Mouse (Mus musculus): ENCODE results near the gene Fgf14. TPM values are rescaled to one million over a fixed set of nuclear protein-coding genes. Genes with fewer than 3 reads are reported as not detected.
"Not testable (repeated sequence)": the region's sequence is repeated elsewhere in the genome, so short reads cannot be mapped to it uniquely, and the experiment has no call there.

The Fgf14 gene
- polyA plus RNA-seq, 1 experiment from 2014 or later = 1.2 TPM

DNA sequence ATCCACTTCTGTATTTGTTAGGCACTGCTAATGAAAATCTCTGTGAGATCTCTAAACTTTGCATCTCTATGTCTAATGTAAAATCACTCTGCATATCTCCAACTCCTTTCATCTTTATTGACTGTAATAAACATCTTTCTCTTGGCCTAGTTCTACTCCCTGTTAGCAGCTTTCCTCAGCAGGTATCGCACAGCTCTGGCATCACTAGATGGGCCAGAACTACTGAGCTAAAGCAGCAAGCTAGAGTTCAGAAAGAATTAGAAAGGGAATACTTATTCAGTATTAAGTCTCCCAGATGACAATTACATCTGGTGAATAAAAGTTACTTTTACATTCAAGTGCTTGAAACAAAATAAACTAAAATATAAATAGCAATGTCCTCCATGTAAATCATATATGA, 221.8 kb downstream of the Fgf14 start:
- no peaks in the 10 kb centered on the region for H3K4me1 ChIP-seq (ENCODE audit: control insufficient read depth, insufficient read depth, low read length)
- H3K4me2 ChIP-seq (ENCODE audit: low read depth, low read length) = no peak overlapping the region
- H3K4me3 ChIP-seq (ENCODE audit: low read depth, low read length) = no peak overlapping the region
- no peaks in the 10 kb centered on the region for H3K36me3 ChIP-seq (replicated peaks; ENCODE audit: control insufficient read depth, insufficient read depth, low read depth, low read length)
- WGBS = 96% methylated on average over 1 of the region's 1 CpGs
- no peak overlapping the region for H3K9ac ChIP-seq (replicated peaks; ENCODE audit: low read length)
- DNase-seq (ENCODE audit: low spot score) (no peak), ATAC-seq (replicated peaks; ENCODE audit: insufficient number of reproducible peaks, low FRiP score, low TSS enrichment, low read depth) (no peak)
- no peak overlapping the region for H3K27ac ChIP-seq (replicated peaks; ENCODE audit: low read depth, low read length)
- H3K27me3 ChIP-seq (ENCODE audit: control insufficient read depth, insufficient read depth, low read length) = no peaks in the 10 kb centered on the region
- no peaks in the 10 kb centered on the region for H3K9me3 ChIP-seq (replicated peaks; ENCODE audit: control insufficient read depth, low read length)

DNA sequence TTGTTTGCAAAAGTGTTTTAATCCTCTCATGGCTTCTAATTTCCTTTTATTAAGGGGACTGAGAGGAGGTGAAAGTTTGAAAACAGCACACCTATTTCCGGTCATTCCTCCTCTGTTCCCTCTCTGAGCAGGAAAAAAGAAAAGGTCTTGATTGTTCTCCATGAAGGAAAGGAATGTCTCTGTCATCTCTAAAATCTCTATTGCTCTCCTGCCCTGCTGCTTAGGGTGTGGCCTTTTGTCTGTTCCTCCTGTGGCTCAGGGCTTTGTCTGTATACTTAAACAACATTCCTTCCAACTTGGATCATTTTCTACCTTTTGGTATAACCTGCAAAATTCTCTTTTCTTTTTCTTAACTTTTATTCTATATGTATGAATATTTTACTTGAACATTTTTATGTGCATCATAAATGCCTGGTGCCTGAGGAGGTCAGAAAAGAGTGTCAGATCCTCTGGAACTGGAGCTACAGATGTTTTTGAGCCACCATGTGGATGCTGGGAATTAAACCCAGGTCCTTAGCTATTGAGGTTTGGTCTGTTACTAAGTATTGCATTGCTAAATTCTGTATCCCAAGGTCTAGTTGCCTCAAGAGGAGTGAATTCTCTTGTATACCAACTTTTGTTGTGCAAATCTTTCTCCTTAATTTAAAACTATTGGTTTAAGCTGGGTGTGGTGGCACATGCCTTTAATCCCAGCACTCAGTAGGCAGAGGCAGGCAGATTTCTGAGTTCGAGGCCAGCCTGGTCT, 230.7 kb downstream of the Fgf14 start:
- H3K9me3 ChIP-seq (replicated peaks; ENCODE audit: control insufficient read depth, low read length) = no peaks in the 10 kb centered on the region
- no peaks in the 10 kb centered on the region for H3K27me3 ChIP-seq (ENCODE audit: control insufficient read depth, insufficient read depth, low read length)
- no peak overlapping the region for H3K4me2 ChIP-seq (ENCODE audit: low read depth, low read length)
- no peak overlapping the region for H3K4me3 ChIP-seq (ENCODE audit: low read depth, low read length)
- no peaks in the 10 kb centered on the region for H3K4me1 ChIP-seq (ENCODE audit: control insufficient read depth, insufficient read depth, low read length)
- no peak for ATAC-seq (replicated peaks; ENCODE audit: insufficient number of reproducible peaks, low FRiP score, low TSS enrichment, low read depth)
- H3K9ac ChIP-seq (replicated peaks; ENCODE audit: low read length) = no peak overlapping the region
- no peak for DNase-seq (ENCODE audit: low spot score)
- no peak overlapping the region for H3K27ac ChIP-seq (replicated peaks; ENCODE audit: low read depth, low read length)
- H3K36me3 ChIP-seq (replicated peaks; ENCODE audit: control insufficient read depth, insufficient read depth, low read depth, low read length) = no peaks in the 10 kb centered on the region
- WGBS = 72% methylated on average over 2 of the region's 2 CpGs

DNA sequence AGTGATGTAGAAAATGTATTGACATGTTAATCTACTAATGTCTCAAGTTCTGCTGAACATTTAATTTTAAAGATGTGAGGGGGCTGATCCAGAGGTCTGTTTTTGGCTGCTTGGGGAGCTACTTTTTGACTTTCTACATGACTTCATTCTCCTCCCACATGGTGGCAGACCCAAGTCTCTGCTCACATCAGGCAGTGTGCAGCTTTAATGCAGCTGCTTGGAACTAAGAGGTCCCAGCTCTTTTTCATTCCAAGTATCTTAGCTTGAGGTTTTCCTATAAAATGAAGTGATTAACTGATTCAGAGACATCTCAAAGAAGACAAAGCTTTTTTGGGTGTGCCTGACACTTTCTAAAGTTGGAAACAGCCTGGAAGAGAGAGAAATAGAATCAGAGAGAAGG, 232.1 kb downstream of the Fgf14 start:
- no peak for DNase-seq (ENCODE audit: low spot score)
- ATAC-seq (replicated peaks; ENCODE audit: insufficient number of reproducible peaks, low FRiP score, low TSS enrichment, low read depth) = no peak

DNA sequence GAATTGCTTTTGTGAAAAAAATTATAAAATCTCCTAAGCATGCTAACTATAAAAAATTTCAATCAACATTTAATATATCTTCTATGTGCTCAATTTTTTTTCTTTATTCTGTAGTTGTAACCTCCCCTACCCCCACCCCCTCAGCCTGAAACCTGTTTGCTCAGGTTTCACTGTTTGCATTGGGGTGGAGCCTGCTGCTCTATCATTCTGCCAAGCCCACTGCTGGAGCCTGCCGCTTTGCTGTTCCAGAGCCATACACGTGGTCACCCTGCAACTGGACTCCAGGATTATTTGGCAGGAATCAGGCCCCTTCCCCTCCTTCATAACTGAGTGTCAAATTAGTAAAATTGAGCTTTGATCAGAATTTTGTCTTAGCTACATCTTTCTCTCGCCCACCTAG, 237.6 kb downstream of the Fgf14 start:
- H3K36me3 ChIP-seq (replicated peaks; ENCODE audit: control insufficient read depth, insufficient read depth, low read depth, low read length); H3K4me3 ChIP-seq (ENCODE audit: low read depth, low read length); DNase-seq (ENCODE audit: low spot score); ATAC-seq (replicated peaks; ENCODE audit: insufficient number of reproducible peaks, low FRiP score, low TSS enrichment, low read depth); H3K4me2 ChIP-seq (ENCODE audit: low read depth, low read length); H3K27me3 ChIP-seq (ENCODE audit: control insufficient read depth, insufficient read depth, low read length); H3K4me1 ChIP-seq (ENCODE audit: control insufficient read depth, insufficient read depth, low read length); H3K9ac ChIP-seq (replicated peaks; ENCODE audit: low read length); H3K27ac ChIP-seq (replicated peaks; ENCODE audit: low read depth, low read length); H3K9me3 ChIP-seq (replicated peaks; ENCODE audit: control insufficient read depth, low read length): not testable (repeated sequence)
- WGBS = 35% methylated on average over 3 of the region's 3 CpGs

More for the DNA sequence above, 232.1 kb downstream of the Fgf14 start:
- no peak overlapping the region for H3K4me2 ChIP-seq (ENCODE audit: low read depth, low read length)
- no peaks in the 10 kb centered on the region for H3K36me3 ChIP-seq (replicated peaks; ENCODE audit: control insufficient read depth, insufficient read depth, low read depth, low read length)
- no peaks in the 10 kb centered on the region for H3K4me1 ChIP-seq (ENCODE audit: control insufficient read depth, insufficient read depth, low read length)
- no peak overlapping the region for H3K9ac ChIP-seq (replicated peaks; ENCODE audit: low read length)
- no peak overlapping the region for H3K4me3 ChIP-seq (ENCODE audit: low read depth, low read length)
- no peaks in the 10 kb centered on the region for H3K27me3 ChIP-seq (ENCODE audit: control insufficient read depth, insufficient read depth, low read length)
- no peak overlapping the region for H3K27ac ChIP-seq (replicated peaks; ENCODE audit: low read depth, low read length)
- no peaks in the 10 kb centered on the region for H3K9me3 ChIP-seq (replicated peaks; ENCODE audit: control insufficient read depth, low read length)

DNA sequence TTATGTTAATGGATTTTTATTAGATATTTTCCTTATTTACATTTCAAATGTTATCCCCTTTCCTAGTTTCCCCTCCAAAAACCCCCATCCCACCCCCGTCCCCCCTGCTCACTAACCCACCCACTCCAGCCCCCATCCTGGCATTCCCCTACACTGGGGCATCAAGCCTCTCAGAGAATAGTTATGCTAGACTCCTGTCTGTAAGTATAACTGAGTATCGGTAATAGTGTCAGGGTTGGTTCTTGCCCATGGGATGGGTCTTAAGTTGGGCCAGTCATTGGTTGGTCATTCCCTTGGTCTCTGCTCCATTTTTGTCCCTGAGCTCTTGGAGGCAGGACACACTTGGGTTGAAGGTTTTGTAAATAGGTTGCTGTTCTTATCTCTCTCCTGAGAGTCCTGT, 265.0 kb downstream of the Fgf14 start:
- Histone ChIP-seq H3K27ac (replicated peaks; ENCODE audit: low read depth, low read length) (no peak overlapping the region), H3K4me3 (ENCODE audit: low read depth, low read length) (no peak overlapping the region), H3K4me1 (ENCODE audit: control insufficient read depth, insufficient read depth, low read length) (no peaks in the 10 kb centered on the region), H3K27me3 (ENCODE audit: control insufficient read depth, insufficient read depth, low read length) (no peaks in the 10 kb centered on the region), H3K36me3 (replicated peaks; ENCODE audit: control insufficient read depth, insufficient read depth, low read depth, low read length) (no peaks in the 10 kb centered on the region), H3K4me2 (ENCODE audit: low read depth, low read length) (no peak overlapping the region), H3K9me3 (replicated peaks; ENCODE audit: control insufficient read depth, low read length) (no peaks in the 10 kb centered on the region), H3K9ac (replicated peaks; ENCODE audit: low read length) (no peak overlapping the region)
- 70% methylated on average over 2 of the region's 2 CpGs for WGBS
- no peak for DNase-seq (ENCODE audit: low spot score)
- ATAC-seq (replicated peaks; ENCODE audit: insufficient number of reproducible peaks, low FRiP score, low TSS enrichment, low read depth) = no peak

DNA sequence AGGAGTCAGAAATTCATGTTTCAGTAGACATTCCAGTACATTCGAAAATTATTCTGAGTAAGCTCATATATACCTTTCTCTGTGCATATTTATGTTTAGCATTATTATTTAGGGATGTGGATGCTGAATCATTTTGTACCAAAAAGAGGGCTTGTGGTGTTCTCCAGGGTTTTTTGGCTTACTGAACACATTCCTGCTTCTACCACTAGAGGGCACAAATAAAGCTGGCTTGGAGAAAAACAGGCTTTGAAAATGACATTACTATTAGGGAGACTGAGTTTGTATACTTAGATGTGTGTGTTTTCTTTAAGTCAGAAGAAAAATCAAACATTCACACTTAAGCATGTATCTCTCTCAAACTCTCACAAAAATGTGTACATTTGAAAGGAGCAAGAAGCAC, 266.0 kb downstream of the Fgf14 start:
- DNase-seq (ENCODE audit: low spot score) (peak; percentile 66), ATAC-seq (replicated peaks; ENCODE audit: insufficient number of reproducible peaks, low FRiP score, low TSS enrichment, low read depth) (no peak)
- H3K4me2 ChIP-seq (ENCODE audit: low read depth, low read length) = no peak overlapping the region
- no peak overlapping the region for H3K4me3 ChIP-seq (ENCODE audit: low read depth, low read length)
- 0% methylated on average over 1 of the region's 1 CpGs for WGBS
- no peaks in the 10 kb centered on the region for H3K27me3 ChIP-seq (ENCODE audit: control insufficient read depth, insufficient read depth, low read length)
- H3K4me1 ChIP-seq (ENCODE audit: control insufficient read depth, insufficient read depth, low read length) = no peaks in the 10 kb centered on the region
- no peaks in the 10 kb centered on the region for H3K9me3 ChIP-seq (replicated peaks; ENCODE audit: control insufficient read depth, low read length)
- no peak overlapping the region for H3K27ac ChIP-seq (replicated peaks; ENCODE audit: low read depth, low read length)
- no peak overlapping the region for H3K9ac ChIP-seq (replicated peaks; ENCODE audit: low read length)
- no peaks in the 10 kb centered on the region for H3K36me3 ChIP-seq (replicated peaks; ENCODE audit: control insufficient read depth, insufficient read depth, low read depth, low read length)

- H3K27me3 ChIP-seq (ENCODE audit: control insufficient read depth, insufficient read depth, low read length) = no peaks in the 10 kb centered on the region
- no peak overlapping the region for H3K4me2 ChIP-seq (ENCODE audit: low read depth, low read length)
- DNase-seq (ENCODE audit: low spot score) (no peak), ATAC-seq (replicated peaks; ENCODE audit: insufficient number of reproducible peaks, low FRiP score, low TSS enrichment, low read depth) (no peak)
- H3K9me3 ChIP-seq (replicated peaks; ENCODE audit: control insufficient read depth, low read length) = no peaks in the 10 kb centered on the region
- no peaks in the 10 kb centered on the region for H3K4me1 ChIP-seq (ENCODE audit: control insufficient read depth, insufficient read depth, low read length)
- H3K36me3 ChIP-seq (replicated peaks; ENCODE audit: control insufficient read depth, insufficient read depth, low read depth, low read length) = no peaks in the 10 kb centered on the region
- no peak overlapping the region for H3K27ac ChIP-seq (replicated peaks; ENCODE audit: low read depth, low read length)
- no peak overlapping the region for H3K4me3 ChIP-seq (ENCODE audit: low read depth, low read length)
- H3K9ac ChIP-seq (replicated peaks; ENCODE audit: low read length) = no peak overlapping the region
Measured at GRCm38 (mm10) chr14:124328391-124328790, 348.5 kb downstream of the Fgf14 start.

GRCm38 (mm10) chr14:124319017-124319718, 357.8 kb downstream of the Fgf14 start:
- H3K27me3 ChIP-seq (ENCODE audit: control insufficient read depth, insufficient read depth, low read length) = no peaks in the 10 kb centered on the region
- no peak for DNase-seq (ENCODE audit: low spot score)
- H3K4me2 ChIP-seq (ENCODE audit: low read depth, low read length) = no peak overlapping the region
- H3K27ac ChIP-seq (replicated peaks; ENCODE audit: low read depth, low read length) = no peak overlapping the region
- H3K36me3 ChIP-seq (replicated peaks; ENCODE audit: control insufficient read depth, insufficient read depth, low read depth, low read length) = no peaks in the 10 kb centered on the region
- H3K9me3 ChIP-seq (replicated peaks; ENCODE audit: control insufficient read depth, low read length) = no peaks in the 10 kb centered on the region
- H3K4me3 ChIP-seq (ENCODE audit: low read depth, low read length) = no peak overlapping the region
- H3K4me1 ChIP-seq (ENCODE audit: control insufficient read depth, insufficient read depth, low read length) = no peaks in the 10 kb centered on the region
- no peak overlapping the region for H3K9ac ChIP-seq (replicated peaks; ENCODE audit: low read length)
- 71% methylated on average over 1 of the region's 1 CpGs for WGBS
- ATAC-seq (replicated peaks; ENCODE audit: insufficient number of reproducible peaks, low FRiP score, low TSS enrichment, low read depth) = no peak
